Mouse (Mus musculus) G1E (cell line): ENCODE results near the gene Fmnl2.

Experiments used
- CTCF ChIP-seq: IDR thresholded peaks from 2 replicates; pipeline ENCODE4 v1.5.1; 2012; ENCODE audit warnings: low read depth, low read length, inconsistent platforms, mixed read lengths
- GATA1 ChIP-seq: IDR thresholded peaks from 2 replicates; pipeline ENCODE4 v1.6.1; 2012; ENCODE audit warnings: borderline replicate concordance, low read length, inconsistent platforms, mixed read lengths
- GATA2 ChIP-seq: IDR thresholded peaks from 2 replicates; pipeline ENCODE4 v1.6.1; 2012; ENCODE audit warnings: low read depth, low read length, inconsistent platforms, borderline replicate concordance
- POLR2AphosphoS5 ChIP-seq: IDR thresholded peaks from 2 replicates; pipeline ENCODE4 v1.6.1; 2012; ENCODE audit warnings: low read depth, low read length, inconsistent platforms; ENCODE audit not compliant: insufficient replicate concordance
- TAL1 ChIP-seq: conservative IDR thresholded peaks from 2 replicates; pipeline ENCODE4 v1.6.1; 2012; ENCODE audit warnings: low read depth, low read length, inconsistent platforms, mixed read lengths

DNA sequence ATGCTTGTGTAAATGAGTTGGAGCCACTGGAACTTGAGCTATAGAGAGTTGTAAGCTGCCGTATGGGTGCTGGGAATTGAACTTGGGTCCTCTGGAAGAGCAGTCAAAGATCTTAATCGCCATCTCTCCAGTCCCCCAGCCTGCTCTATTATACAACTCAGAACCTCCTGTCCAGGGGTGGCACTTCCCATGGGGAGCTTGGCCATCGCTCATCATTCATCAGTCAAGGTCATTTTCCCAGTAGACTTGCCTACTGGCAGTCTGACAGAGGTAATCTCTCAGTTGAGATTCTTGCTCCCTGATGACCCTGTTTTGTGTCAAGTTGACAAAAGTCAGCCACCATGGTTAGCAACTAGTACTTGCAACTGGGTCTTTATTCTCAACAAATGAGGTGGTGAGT lies 165.3 kb downstream of the Fmnl2 start:
- TF ChIP-seq POLR2AphosphoS5: no peak
- no peak for TF ChIP-seq TAL1
- TF ChIP-seq CTCF: no peak
- no peak for TF ChIP-seq GATA1
- TF ChIP-seq GATA2: no peak
